Mouse (Mus musculus): ENCODE measurements at regions not wholly inside any gene's neighbourhood (a gene's known extent, or its start where the extent isn't known, plus 50 kb on each side); places are given as distances from the start of the nearest gene placed in this dataset.

DNA sequence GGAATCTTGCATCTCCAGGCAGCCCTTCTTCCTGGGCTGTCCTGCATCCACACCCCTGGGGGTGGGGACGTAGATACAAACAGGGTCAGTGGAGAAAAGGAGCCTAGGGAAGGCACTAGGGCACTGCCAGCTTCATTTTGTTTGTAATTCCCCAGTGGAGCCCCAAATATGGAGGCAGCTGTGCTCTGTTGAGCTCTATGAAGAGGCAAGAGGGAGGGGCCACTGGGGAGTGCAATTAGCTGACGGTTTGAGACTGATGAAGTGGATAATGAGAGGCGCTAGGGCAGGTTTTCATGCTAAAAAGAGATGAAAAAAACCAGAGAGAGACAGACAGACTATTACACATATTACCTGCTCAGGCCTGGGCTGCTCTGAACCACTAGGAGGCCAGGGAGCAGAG lies 135.8 kb upstream of the Grik3 start:
- DNase-seq (ENCODE audit: low spot score), result no peak

DNA sequence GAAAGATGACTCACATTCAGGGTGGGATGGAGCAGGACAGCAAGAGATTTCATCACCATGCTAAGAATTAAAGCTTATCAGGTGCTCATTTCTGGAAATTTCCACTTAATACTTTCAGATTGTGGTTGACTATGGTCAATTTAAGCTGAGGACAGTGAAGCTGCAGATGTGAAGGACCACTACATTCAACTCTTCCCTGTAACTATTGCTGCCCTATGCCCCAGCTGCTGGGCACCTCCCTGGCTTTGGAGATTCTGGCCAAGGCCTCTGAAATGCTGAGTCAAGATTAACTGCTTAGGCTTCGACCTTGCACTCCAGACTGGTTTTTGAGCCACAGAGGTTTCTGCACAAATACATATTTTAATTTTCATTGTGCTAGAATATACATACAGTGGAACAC lies 140.4 kb upstream of the Grik3 start:
- no peak for DNase-seq (ENCODE audit: low spot score)

DNA sequence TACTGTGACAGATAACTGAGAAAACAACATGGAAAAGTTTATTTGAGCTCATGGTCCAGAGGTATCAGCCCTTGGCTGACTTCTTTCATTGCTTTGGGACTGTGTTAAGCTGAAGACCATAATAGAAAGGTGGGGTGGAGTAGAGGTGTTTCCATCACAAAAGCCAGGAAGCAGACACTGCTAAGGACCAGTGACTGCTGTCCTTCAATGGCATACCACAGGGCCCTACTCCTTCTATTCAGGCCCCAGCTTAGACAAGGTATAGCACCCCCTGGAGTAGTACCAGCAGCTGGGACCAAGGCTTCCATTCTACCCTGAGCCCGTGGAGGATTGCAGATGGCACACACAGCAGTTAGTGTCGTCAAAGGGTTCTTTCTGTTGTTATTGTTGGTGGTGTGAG lies 151.4 kb upstream of the Grik3 start:
- no peak for DNase-seq (ENCODE audit: low spot score)

DNA sequence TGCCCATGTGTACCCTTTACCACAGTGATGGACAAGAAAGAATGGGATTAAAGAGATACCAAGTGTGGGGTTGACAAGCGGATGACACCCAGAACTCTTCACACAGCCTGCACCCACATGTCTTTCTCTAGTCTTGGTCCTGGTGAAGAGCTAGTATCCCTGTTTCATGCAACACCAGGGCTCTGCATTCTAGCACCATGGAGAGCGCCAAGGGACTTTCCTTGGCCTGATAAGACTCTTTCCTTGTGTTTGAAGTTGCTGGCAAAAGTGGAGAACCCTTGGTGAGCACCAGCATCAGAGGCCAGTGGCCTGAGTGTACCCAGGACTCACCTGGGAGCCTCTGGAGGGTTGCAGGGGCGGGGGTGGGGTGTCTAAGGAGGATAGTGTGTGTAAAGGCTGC lies 161.7 kb upstream of the Grik3 start:
- peak; percentile 56 for DNase-seq (ENCODE audit: low spot score)

DNA sequence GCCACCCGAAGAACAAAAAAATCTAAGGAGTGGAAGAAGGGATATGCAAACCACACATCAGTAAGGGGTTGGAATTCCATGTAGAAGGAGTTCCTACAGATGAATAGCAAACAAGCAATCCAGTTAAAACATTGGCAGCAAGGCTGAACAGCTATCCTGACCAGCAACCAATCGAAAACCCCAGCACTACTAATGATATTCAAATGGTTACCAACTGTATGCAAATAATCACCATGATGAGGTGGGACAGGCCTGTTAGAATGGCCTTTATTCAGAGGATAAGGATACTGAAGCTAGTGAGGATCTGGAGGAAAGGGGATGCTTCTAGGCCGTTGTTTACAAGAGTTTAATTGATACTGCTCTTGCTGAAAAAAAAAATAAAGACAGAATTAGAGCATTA lies 166.0 kb upstream of the Grik3 start:
- no peak for DNase-seq (ENCODE audit: low spot score)

DNA sequence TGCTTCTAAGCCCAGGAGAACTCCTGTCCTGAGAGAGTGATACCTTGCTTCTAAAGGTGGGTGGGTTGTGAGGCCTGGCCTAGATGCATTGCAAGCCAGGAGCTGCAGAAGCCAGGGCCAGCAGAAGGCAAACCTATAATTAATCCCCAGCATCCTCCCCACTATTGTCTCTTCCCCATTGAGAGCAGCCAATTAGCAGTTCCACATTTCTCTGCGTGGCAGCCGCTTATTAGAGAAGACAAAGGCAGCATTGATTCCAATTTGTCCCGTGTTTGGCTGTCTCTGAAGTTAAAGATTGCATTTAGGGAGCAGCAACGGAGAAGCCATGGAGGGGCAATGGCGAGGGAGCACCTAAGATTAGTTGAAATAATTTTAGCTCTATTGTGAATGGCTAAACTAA lies 171.2 kb upstream of the Grik3 start:
- DNase-seq (ENCODE audit: low spot score), result no peak

DNA sequence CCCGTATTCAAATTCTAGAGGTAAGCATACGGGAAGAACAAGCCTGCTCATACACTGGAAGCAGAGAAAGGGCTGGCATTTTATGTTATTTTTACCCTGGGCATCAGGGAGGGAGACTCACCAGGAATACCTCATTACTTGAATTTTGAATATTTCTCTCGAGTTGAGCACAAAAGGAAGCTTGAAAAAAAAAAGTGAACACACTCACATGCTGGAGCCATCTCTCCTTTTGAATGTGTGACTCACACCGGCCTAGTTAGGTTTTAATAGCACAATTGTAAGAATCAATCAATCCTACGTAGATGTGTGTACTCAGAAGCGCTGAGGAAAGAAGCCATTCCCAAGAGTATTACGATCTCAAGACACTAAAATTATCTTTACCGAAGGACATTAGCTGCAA lies 172.2 kb upstream of the Grik3 start:
- no peak for DNase-seq (ENCODE audit: low spot score)

DNA sequence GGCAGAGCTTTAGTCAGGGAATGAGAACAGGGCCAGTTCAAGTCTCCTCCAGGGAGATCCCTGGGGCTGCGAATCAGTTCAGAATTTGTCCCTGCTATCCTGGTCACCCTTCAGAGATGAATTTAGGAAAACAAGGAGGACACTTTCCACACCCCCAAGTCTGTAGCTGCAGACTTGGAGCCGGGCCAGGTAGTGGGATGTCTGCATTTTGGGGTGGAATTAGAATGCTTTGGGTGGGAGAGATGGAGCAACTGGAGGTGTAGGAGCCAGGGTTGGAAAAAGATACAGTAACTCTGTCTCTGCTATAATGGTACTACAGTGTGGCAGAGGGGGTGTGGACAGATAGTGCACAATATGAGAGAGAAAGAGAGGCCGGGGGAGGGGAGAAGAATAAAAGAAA lies 173.6 kb upstream of the Grik3 start:
- DNase-seq (ENCODE audit: low spot score), result no peak

DNA sequence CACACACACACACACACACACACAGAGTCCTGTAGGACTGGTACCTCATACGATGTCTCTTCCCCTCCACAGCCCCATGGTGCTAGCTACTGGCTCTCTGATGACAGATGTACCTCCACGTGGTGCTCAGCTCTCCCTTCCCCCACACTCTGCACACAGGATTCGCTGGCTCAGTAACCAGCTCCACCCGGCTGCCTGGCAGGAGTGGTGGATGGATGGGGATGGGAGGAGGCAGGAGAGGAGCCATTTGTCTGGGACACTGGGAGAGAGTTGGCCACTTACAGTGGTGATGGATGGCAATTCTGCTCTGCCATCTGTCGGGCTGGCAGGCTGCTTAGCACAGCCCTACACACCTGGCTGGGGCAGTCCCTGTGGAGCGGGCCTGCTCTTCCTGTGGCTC lies 174.7 kb upstream of the Grik3 start:
- DNase-seq (ENCODE audit: low spot score), result no peak

DNA sequence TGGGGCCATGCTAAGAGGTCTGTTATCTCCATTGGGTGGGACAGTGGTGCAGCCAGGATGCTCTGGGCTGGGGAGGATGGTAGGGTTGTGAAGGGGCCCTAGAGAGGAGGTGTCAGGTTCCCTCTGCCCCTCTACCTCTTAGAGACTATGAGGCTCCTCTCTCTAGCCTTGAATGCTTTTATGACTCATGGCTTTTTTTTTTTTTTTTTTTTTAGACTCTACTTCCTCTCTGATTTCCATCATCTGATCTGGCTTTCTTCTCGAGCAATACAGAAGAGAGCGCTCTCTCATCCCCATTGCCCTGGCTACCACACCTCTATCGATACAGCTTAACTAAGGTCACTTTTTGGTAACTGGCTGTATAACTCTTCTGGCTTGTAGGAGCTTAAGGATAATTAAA lies 176.6 kb upstream of the Grik3 start:
- no peak for DNase-seq (ENCODE audit: low spot score)

DNA sequence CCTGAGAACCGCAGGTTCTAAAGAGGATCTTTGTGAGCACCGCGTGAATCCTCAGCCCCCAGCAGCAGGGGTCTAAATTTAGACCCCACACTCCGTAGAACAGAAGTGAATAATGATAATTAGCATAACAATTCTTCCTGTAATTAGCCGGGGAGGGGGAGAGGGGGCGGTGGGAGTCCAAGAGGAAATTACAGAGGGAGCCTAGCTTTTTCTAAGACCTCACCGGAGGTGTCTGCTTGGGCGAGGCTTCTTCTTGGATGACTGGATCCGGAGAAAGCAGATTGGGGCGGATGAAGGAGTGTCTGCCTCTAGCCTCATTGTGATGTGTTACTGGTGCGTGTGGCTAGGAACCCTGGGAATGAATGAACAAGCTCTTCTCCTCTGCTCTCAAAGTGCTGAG lies 177.2 kb upstream of the Grik3 start:
- DNase-seq (ENCODE audit: low spot score), result no peak

DNA sequence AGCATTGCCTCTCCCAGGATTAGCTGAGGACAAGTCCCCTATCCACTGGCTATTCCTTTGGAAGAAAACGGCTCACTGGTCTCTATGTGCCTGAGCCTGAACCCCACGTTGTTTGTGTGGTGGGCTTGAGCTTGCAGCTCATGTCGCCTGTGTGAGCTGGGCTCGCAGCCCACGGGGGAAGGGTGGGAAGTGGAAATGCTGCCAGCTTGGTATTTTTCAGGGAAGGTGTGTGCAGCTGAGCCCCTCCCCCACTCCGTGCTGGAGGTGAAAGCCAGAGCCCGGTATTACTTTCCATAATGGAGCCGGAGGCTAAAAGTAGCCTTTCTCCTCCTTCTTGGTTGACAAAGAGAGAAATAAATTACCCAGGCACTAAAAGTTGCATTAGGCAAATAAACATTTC lies 180.5 kb upstream of the Zc3h12a start:
- DNase-seq (ENCODE audit: low spot score), result no peak

DNA sequence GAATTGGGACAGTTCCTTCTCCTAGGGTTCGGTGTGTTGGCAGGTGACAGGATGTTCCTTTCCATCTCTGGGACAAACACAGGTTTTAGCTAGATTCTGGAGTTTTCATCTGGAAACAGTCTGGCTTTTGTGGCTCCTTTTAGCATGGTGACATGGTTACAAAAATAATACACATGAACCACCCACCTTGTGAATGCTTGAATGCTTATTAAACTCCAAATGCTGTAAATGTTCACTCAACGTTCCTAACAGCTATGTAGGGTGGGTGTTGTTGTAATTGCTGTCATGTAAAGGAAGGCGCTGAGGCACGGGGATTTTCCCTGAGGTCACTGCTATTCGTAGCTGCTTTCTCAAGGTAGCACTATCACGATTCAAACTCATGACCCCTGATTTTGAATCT lies 178.1 kb upstream of the Zc3h12a start:
- no peak for DNase-seq (ENCODE audit: low spot score)

DNA sequence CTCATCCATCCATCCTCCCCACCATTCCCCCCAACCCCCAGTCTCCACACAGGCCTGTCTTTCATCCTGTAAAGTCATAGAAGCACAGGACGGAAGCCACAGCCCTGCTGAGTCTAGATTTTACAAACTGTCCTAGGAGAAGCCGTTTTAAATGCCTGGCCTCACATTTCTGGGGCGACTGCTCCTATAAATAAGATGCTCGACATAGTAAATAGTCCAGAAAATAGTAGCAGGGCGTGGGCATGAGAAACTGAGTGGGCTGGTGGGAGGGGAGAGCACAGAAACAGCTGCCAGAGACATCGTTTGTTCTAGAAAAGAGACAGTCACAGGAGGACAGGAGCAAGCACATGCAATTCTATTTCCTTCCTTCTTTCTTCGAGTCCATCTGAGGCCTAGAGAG lies 175.0 kb upstream of the Zc3h12a start:
- DNase-seq (ENCODE audit: low spot score), result no peak

DNA sequence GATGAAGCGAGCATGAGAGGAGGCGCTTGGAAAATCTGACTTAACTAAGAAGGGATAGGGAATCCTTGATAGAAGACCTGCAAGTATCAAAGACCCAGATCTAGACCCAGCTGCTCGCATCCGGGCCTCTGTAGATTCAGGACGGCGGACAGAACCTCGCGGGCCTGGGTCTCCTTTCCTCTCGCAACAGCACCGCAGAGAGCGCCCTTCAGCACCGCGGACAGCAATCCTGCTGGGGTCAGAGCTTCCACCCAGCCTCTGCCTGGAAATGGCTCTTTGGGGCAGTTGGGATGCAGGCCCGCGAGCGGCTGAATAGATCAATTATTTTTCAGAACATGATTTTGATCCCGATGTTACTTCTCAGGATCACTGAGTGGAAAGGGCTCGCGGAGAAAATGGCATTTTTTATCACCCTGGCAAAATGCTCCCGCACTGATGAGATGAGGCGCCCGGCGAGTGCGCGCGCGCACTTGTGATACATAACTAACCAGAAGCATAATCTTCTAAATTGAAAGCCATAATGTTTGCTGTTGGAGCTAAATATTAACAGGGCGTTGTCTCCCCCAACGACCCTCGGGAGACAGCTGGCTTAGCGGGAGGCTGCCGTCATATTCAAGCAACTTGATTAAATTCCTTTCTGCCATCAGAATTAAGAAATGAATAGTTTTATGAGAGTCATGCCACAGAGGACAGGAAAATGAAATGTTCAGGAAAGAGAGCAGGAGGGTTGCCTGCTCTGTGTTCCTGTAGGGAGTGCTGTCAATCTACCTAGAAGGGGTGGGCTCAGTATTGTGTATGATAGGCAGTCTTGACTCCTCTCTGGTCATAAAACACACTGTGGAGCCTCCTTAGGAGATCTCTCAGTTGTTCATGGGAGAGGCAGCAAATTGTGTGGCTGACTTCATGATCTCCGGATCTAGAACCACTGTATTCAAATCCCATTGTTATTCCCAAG lies 173.1 kb upstream of the Zc3h12a start:
- peak; percentile 92 for DNase-seq (ENCODE audit: low spot score)

DNA sequence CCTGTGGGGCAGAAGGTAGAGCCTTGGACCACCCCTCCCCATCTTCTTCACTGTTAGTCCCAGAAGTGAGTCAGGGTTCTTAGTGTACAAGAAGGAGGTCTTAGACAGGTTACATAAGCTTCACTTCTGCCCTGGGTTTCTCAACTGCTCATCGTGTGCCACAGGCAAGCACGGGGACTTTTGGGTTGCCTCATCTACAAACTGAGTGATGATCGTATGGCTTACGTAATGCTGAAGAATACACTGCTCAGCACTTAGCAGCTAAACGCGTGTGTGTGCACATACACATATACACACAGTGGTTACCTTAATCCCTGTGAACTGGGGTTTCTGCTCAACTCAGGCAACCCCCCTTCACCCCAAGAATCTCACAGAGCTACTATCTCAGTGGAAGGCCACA lies 163.1 kb upstream of the Zc3h12a start:
- DNase-seq (ENCODE audit: low spot score), result no peak

DNA sequence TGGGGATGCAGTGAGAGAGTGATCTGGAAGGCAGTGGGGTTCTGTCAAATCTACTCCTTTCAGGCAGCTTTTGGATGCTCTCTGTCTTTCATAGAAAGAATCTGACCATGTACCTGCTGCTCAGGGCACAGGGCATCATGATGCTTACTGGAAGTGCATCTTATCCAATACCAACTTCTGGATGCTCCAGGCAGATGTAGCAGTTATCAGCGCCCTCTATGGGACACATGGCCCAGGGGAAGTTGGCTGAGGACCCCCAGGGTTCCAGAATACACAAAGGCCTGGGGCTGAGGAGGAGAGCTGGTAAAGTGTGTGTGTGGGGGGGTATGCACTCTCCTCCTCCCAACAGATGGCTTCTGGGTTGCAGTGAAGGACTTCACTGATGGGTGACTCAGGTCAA lies 162.1 kb upstream of the Zc3h12a start:
- DNase-seq (ENCODE audit: low spot score), result no peak

DNA sequence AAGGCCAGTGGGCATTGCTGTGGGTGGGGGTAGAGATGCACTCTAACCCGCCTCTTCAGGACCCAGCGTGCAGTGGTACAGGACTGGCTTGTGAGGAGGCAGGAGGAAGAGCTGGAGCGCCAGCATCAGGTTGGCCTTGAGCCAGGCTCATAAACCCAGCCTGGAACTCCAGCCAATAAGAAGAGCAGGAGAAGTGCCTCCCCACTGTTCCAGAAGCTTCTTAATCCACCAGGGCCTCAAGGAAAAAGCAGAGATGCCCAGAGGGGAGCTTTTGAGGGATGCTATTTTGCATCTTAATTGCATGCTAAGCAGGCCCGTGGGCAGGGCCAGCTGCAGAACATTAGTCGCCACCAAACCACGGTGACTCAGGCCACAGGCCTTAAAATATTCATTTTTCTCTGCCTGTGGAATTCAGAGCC lies 161.4 kb upstream of the Zc3h12a start:
- no peak for DNase-seq (ENCODE audit: low spot score)

DNA sequence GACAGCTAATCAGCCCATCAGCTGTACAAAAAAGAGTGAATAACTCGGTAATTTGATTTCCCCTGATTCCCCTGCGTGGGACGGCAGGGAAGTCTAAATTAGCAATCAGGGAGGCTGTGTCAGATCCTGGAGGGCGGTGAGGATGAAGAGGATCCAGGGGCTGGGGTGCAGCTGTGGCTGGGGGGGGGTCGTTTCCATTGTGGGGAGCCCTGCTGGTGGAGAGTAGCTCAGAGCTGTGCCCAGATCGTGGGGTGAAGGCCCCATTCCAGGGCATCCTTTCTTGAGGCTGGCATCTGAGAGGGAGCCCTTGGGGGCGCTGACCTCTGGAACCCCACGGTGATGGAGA lies 155.3 kb upstream of the Zc3h12a start:
- DNase-seq (ENCODE audit: low spot score), result no peak

DNA sequence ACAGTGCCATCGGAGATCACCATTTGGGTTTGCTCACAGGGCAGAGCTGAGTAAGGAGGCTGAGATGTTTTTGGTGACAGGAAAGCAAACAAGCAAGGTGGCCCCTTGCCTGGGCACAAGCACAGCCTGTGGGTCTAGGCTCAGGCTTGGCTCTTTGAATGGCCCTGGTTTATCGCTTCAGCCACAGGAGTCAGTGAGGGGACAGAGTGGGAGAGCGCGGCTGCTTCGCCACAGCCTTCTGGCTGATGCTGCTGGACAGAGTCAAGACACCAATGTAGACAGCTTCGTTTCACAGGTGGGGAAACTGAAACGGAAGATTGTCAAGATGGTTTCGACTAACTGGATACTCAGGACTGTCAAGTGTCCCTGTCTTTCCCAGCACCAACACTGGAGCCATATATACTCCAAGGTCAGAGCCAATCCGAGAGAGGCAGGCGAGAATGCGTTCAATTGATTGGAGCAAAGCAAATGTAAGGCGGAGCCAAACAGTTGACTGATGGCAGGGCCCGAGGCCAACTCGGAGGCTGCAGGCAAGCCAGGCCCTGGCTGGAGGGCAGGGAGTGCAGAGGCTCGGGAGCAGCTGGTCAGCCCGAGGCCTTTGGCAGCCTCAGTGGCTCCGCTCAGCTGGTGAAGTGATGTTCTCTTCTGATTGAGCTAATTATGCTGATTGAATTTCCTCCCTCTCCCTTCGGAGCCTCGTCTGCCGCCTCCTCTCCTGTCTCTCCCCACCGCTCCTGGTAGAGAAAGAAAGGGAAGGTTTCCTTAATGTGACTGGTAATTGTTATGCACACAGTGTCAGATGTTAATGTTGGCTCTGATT lies 154.7 kb upstream of the Zc3h12a start:
- no peak for DNase-seq (ENCODE audit: low spot score)

DNA sequence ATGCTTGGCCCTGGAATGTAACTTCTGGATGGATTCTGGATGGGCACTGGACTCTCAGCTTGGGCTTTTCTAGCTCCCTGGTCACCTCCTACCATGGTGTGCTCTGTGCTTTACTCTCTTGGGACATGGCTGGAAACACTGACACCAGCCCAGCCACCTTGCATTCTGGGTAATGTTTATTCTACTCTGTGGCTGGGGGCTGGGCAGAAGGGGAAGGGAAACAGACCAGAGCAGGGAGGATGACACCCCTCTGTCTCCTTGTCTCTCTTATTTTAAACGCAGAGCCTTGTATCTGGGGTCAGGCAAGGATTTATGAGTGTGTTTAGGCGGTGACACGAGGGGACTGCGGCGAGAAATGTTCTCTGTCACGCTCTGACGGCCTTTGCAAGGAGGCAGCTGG lies 151.5 kb upstream of the Zc3h12a start:
- no peak for DNase-seq (ENCODE audit: low spot score)

DNA sequence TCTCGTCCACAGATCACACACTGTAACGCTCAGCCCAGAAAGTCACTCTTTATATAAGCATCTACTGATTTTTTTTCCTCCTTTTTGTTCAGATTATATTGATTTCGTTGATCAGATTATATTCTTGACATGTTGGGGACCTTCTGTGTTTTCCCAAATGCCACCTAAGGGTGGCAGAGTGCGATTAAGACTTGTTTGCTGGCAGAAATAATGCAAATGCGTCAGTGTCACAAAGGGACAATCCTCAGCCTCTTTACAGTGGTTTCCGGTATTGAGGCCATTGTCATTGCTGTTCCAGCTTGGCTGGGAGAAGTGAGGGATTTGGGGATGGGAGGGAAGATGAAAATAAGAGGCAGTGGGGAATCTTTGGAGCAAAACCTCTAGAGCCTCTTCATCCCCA lies 149.2 kb upstream of the Zc3h12a start:
- DNase-seq (ENCODE audit: low spot score), result no peak

DNA sequence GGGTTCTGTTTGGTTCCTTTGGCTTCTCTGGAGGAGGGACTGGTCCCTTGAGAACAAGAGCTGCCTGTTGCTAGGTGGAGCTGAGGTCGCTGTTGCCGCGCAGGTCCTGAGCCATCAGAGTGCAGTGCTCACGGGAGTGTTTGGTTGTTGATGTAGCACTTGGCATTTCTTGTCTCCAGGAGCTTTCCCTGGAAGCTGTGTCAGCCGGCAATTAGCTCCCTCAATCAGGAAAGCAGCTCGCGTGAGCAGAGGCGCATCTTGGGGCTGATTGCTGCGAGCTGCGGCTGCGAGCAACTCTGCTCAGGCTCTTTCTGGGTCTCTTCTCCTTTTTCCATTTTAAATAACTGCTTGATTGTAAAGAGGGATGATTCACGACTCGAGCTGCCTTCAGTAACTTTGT lies 147.6 kb upstream of the Zc3h12a start:
- no peak for DNase-seq (ENCODE audit: low spot score)

DNA sequence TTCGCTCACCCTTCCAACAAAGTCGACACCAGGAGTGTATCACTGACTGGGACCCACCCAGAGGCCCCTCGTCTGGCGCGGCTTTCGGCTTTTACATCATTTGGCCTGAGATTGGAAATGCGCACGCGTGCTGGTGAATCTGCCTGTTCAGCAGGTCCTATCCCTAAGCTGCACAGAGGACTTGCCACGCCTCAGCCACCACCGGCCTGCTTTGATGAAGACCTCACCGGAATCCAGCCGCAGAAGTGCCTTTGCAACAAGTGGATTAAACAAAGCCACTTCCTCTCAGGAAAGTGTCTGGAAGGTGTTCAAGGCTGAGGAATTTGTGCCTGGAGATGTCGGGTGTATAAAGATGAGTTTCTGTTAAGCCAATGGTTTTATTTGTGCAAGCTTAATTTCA lies 143.3 kb upstream of the Zc3h12a start:
- no peak for DNase-seq (ENCODE audit: low spot score)

All from testis, postnatal 10 days (tissue).